Mouse (Mus musculus) fibroblast of lung, adult 2 months (primary cell): Measurements from ENCODE around the gene Sbf1.

Experiments used
- DNase-seq: peaks from one replicate; pipeline ENCODE4 v3.0.0-alpha.2; 2011; ENCODE audit warnings: low read depth

Gene Sbf1

DNA sequence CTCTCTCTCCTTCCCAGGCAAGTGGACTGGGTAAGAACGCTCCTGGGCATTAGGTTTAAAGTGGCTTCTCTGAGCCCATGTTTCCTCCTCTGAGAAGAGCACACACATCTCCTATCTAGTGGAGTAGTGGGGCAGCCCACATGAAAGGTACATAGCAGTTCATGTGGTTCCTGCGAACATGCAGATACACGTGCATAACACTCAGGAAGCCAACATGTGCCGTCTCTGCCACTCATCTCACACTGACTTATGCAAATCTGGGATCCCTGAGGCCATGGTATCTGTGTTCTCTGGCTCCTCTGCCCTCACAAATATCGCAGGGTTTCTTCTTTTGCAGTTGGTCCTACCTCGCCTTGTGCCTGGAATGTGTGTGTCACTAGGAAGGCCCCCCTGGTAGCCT is 32.6 kb downstream of the Sbf1 start:
- DNase-seq: no peak

DNA sequence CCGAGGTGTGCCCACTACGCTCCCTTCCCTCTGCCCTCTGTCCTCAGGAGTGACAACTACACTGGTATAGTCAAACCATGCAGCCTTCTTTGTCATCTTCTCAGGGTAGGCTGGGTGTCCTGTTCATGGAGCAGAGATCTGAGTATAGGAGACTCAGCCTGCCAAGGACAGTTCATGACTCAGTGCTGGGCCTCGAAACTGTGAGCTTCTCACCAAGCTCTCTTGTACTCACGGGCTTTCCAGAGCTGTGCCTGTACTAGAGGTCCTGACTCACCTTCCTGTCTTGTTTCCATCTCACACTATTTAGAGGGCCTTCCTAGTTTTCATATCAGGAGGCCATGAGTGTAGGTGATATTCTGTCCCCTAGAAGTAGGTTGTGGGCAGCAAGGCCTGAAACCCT is 37.7 kb downstream of the Sbf1 start:
- DNase-seq: no peak

DNA sequence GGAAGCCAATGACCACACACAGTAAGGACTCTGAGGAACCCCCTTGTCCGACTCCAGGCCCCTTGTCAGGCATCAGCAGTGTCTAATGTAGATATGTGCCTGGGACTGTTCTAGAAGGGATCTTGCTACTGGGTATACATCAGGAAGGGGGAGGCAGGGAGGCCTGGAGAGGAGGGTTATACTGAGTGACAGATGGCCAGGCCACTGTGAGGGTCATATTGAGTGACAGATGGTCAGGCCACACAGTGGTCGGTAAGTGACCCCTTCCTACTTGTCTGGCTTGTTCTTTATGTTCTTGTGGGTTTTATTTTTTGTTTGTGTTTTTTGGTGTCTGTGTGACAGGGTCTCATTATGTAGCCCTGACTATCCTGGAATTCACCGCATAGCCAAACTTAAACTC is 39.6 kb downstream of the Sbf1 start:
- no peak for DNase-seq

DNA sequence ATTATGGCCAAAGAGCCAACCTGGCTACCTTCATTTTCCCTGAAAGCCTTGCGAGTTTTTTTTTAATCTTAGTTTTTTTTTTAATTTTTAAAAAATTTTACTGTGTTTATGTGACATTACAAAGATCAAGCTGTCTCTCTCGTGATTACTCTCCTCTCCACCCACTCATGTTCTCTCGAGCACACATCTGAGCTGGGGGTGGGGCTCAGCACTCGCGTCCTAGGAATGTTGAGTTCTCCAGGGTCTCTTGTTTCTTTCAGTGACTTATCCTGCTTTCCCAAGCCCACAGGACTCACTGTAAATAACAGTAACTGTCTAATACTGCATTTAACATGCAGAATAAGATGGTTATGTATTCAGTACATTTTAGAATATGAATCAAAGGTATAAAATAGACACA is 50.6 kb downstream of the Sbf1 start:
- no peak for DNase-seq

DNA sequence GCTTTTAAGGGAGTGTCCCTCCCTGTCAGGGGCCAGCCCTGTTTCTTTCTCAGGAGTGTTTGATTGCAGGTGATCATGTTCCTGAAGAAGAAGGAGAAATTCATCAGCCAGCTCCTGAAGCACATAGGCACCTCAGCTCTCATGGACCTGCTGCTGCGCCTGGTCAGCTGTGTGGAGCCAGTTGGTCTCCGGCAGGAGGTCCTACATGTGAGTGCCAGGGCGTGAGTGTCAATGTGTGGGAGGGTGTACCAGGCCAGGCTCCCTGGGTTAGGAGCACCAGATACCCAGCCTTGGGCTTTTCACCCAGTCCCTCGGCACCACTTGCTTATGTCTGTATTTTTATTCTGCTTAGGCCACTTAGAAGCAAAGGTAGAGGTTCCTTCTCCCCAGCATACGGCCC is 56.1 kb downstream of the Sbf1 start:
- no peak for DNase-seq

DNA sequence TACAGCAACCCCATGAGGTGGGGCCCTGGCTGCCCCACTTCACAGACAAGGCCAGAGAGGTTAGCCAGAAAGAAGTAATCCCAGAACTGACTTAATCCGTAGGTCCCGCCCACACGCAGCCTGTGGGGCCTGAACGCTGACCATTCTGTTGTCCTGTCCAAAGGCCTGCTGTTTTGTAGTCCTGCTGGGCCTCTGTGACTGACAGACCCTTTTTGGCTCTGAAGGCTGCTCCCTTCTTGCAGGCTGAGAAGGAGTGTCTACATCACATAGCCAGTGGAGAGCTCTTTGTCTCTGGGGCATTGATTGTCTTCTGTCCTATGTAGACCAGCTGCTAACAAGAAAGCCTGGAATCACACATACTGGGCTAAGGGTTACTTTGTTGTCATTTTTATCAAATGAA is 59.8 kb downstream of the Sbf1 start:
- no peak for DNase-seq

DNA sequence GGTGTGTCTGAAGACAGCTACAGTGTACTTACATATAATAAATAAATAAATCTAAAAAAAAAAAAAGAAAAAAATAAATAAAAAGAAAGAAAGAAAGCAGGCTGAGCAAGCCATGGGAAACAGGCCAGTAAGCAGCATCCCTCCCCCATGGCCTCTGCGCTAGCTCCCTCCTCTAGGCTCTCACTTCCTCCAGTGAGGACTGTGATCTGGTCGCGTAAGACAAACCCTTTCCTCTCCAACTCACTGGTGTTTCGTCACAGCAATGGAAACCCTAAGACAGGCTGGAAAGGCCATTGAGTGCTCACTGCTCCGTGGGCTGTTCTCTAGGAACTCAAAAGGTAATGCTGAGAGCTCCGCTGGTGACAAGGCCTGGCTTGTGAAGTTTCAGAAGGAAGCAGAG is 66.0 kb downstream of the Sbf1 start:
- no peak for DNase-seq

DNA sequence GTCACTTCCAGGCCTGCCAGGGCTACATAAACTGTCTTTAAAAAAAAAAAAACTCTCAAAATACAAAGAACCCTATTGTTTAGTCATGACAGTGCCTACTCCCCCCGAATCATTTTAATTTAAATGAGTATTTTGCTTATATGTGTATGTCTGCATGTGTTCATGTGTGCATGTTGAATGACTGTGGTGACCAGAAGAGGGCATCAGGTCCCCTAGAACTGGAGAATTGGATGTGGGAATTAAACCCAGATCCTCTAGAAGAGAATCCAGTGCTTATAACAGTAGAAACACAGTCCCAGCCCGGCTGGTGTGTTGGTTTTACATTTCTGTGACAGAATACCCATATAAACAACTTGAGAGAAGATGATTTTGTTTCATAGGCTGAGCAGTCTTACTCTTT is 74.1 kb downstream of the Sbf1 start:
- no peak for DNase-seq

DNA sequence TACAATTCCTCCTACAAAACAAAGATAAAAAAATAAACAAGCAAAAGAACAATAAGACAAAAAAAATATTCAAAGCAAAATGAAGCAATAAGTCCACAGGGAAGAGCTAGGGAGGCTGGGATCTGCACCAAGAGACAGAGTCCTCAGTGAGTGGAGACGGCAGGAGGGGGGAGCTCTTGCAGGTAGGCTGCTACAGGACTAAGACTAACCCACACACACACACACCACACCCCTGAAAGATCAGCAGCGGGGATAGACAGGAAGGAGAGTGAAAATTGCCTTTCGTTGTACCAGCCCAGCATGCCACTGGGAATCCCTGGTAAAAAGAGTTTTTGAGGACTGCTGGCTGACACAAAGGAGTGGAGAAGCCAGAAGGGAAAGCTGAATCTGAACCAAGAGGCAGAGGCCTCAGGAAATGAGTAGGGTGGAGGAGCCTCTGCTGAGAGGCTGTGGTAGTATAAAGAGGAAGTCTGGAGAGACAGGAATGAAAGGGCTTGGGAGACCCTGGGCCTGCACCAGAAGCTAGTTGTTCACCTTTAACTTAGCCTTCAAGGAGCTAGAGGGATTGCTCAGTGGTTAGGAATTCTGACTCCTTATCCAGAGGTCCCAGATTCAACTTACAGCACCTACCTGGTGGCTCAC is 75.2 kb downstream of the Sbf1 start:
- DNase-seq: no peak
